Mouse (Mus musculus) embryonic facial prominence, embryonic 10.5 days (tissue): ENCODE results near the gene Antxr1. TPM values are rescaled to one million over a fixed set of nuclear protein-coding genes. Genes with fewer than 3 reads are reported as not detected.
"Not testable (repeated sequence)": the region's sequence is repeated elsewhere in the genome, so short reads cannot be mapped to it uniquely, and the experiment has no call there.

Experiments used
- DNase-seq: peaks from one replicate; pipeline ENCODE4 v3.0.0-alpha.2; 2017; ENCODE audit warnings: low spot score
- H3K27ac ChIP-seq: fragments of 300-500 bp; sonication (generic); replicated peaks from 2 replicates; pipeline ENCODE4 v1.5.1; 2016; ENCODE audit warnings: mild to moderate bottlenecking
- H3K27me3 ChIP-seq: fragments of 300-500 bp; sonication (generic); replicated peaks from 2 replicates; pipeline ENCODE4 v1.6.1; 2016; ENCODE audit warnings: low read depth, mild to moderate bottlenecking; ENCODE audit not compliant: poor library complexity, severe bottlenecking
- H3K36me3 ChIP-seq: fragments of 300-500 bp; sonication (generic); replicated peaks from 2 replicates; pipeline ENCODE4 v1.6.1; 2016; ENCODE audit warnings: mild to moderate bottlenecking, moderate library complexity
- H3K4me1 ChIP-seq: fragments of 300-500 bp; sonication (generic); 2 replicates; pipeline ENCODE4 v1.6.1; 2016
- H3K4me3 ChIP-seq: fragments of 300-500 bp; sonication (generic); 2 replicates; pipeline ENCODE4 v1.5.1; 2016; ENCODE audit warnings: mild to moderate bottlenecking, moderate library complexity
- H3K9me3 ChIP-seq: fragments of 300-500 bp; sonication (generic); 2 replicates; pipeline ENCODE4 v1.6.1; 2016; ENCODE audit warnings: mild to moderate bottlenecking
- WGBS: fragments of 180-500 bp; shearing (Covaris S2); methylation state at CpG from one replicate; pipeline ENCODE4 v1.1.7; 2016; 5-methylcytosine and 5-hydroxymethylcytosine counted together
- polyA plus RNA-seq: library from polyadenylated mRNA; unstranded; fragments of >200 nt; fragmentation: Nextera tagmentation; extraction: Ambion mirVana; gene quantifications from 2 replicates; pipeline ENCODE4 v1.2.1, GENCODE M21; 2016

Antxr1 gene
- polyA plus RNA-seq, 1 experiment from 2014 or later, result 6.2 TPM

DNA sequence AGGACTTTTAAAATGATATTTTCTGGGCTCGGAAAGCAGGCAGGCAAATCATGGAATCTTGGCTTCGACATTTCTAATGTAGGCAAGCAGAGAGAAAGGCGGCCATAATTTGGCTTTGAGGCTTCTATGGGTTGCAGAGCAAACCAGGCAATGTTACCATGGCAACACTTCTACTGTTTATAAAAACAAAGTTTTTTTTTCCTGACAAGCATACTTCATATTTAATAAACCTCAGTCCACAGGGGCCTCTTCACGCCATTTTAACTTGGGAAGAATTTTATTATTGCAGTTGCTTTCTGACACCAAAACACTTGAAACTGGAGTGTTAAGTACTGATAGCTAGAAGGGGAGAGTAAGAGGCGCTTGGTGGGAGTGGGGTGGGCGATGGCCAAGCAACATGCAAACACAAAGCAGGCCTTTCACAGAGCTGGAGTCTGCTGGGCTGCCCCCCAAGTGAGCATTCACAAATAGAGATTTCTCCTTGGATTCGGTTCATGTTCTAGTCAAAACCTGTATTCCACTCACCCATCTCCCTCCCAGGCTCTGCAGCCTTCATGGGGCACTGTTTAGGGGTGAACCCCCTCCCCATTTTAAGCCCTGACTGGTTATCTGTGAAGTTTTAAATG is 235.8 kb downstream of the Antxr1 start:
- no peaks in the 10 kb centered on the region for H3K36me3 ChIP-seq
- peaks cover 31% of the 10 kb centered on the region for H3K4me1 ChIP-seq
- H3K4me3 ChIP-seq, result no peak overlapping the region
- no peaks in the 10 kb centered on the region for H3K9me3 ChIP-seq
- H3K27me3 ChIP-seq, result no peaks in the 10 kb centered on the region
- H3K27ac ChIP-seq, result peak overlapping the region; percentile 55
- no peak for DNase-seq
- WGBS, result 70% methylated on average over 7 of the region's 7 CpGs

DNA sequence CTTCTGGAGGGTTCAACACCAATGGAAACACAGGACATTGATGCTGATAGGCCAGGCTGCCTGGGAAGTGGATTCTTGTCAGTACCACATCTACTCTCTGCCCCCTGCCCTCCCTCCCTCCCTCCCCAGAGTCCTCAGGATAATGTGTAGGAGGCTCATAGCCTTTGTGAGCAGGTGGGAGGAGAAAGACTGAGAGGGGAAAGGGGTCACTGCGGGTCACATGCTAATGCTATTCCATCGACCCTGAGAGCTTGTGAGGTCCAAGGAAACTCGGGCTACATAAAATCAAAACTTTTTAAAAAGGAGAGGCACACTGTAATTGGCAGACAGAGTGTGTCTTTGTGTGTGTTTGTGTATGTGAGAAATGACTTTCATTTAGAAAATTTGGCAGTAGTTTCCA is 236.4 kb downstream of the Antxr1 start:
- Histone ChIP-seq H3K9me3 (no peaks in the 10 kb centered on the region), H3K27me3 (no peaks in the 10 kb centered on the region), H3K36me3 (no peaks in the 10 kb centered on the region), H3K27ac (no peak overlapping the region), H3K4me1 (peaks cover 31% of the 10 kb centered on the region), H3K4me3 (no peak overlapping the region)
- WGBS, result 24% methylated on average over 3 of the region's 3 CpGs
- no peak for DNase-seq

DNA sequence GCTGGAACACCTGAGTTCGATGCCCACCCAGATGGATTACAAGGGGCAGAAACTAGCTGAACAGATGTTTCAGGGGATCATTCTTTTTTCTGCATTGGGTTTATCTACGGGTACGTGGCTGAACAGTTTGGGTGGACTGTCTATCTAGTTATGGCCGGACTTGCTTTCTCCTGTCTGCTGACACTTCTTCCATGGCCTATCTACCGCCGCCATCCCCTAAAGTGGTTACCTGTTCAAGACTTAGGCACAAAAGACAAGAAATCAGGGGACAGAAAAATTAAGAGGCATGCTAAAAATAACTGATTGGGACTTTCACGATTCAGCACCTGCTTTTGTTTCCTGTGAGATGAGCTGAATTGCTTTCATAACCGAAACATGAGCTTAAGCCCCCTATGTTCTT is 242.0 kb downstream of the Antxr1 start:
- not testable (repeated sequence) for H3K4me1 ChIP-seq, H3K9me3 ChIP-seq, H3K27me3 ChIP-seq, DNase-seq, H3K4me3 ChIP-seq, H3K27ac ChIP-seq
- H3K36me3 ChIP-seq, result peaks cover 28% of the 10 kb centered on the region
- 91% methylated on average over 8 of the region's 8 CpGs for WGBS

DNA sequence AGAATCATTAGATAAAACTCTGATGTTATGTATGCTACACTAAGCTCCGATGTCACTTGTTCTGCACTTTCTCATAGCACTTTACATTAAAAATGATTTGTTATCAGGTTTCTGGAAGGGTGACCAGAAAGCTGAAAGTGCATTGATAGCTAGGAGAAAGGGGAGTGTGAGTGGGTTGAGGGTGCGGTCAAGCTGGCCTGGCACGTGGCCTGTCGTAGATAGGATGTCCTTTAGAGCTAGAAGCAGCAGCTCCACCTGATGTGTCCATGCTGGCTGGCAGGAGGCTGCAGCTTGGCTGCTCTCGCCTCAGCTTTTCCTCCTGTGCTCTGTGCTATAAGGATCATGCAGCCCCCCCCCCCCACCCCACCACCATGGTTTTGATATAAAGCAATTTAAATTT is 243.1 kb downstream of the Antxr1 start:
- H3K27ac ChIP-seq, result no peak overlapping the region
- H3K4me1 ChIP-seq, result no peaks in the 10 kb centered on the region
- H3K27me3 ChIP-seq, result no peaks in the 10 kb centered on the region
- no peak for DNase-seq
- WGBS, result 94% methylated on average over 5 of the region's 5 CpGs
- no peaks in the 10 kb centered on the region for H3K9me3 ChIP-seq
- peaks cover 40% of the 10 kb centered on the region for H3K36me3 ChIP-seq
- H3K4me3 ChIP-seq, result no peak overlapping the region

DNA sequence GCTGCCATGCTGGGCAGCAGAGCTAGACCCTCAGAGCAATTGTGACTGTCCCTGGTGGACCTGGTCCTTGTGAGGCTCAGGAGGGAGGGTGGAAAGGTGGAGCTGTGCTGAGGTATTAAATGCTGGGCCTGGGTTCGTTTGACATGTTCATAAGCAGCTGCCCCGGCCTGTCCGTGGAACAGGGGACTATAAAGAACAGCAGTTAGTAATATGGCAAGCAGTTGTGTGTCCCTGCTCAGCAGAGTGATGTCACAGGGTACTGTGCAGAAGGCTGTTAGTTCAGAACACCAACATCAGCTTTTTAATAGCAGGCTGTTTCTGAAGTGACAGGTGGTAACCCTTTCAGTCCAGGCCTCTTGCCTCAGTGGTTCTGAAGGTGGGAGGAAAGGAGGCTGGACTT is 244.7 kb downstream of the Antxr1 start:
- Histone ChIP-seq H3K36me3 (peaks cover 56% of the 10 kb centered on the region), H3K27me3 (no peaks in the 10 kb centered on the region), H3K4me3 (no peak overlapping the region), H3K9me3 (no peaks in the 10 kb centered on the region), H3K27ac (no peak overlapping the region), H3K4me1 (no peaks in the 10 kb centered on the region)
- WGBS, result 95% methylated on average over 3 of the region's 3 CpGs
- no peak for DNase-seq

DNA sequence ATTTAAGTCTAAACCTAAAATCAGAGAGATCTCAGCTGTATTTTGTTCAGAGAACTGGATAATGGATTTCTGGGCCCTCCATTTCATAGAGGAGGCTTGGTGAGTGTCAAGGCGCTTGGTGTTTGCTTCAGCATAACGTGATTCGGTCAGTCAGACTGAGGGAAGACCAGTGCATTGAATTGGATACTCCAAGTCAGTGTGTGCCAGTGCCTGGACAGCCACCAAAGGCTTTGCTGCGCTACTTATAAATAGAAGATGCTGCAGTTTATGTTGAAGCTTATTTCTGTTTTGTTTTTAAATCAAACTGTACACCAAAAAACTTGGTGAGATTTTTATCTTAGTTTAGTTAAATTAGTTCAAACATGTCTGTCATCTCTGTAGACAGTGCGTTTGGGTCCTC is 247.3 kb downstream of the Antxr1 start:
- 93% methylated on average over 5 of the region's 5 CpGs for WGBS

DNA sequence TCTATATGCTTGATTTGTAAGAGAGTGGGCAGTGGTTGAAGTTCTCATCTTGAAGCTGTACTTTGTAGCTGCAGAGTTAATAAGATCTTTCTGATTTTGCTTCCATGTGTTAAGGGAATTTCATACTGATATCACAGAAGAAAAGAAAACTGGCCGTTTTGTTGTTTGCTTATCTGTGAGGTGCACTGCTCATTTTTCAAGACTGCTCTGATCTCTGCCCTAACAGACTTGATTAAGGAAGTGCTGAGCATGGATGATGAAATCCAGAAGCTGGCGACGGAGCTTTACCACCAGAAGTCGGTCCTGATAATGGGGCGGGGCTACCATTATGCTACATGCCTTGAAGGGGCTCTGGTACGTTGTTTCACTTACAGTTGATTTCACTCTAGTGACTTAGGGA is 250.6 kb downstream of the Antxr1 start:
- DNase-seq, result no peak
- H3K4me1 ChIP-seq, result peaks cover 1% of the 10 kb centered on the region; the same call in 1 of the 2 replicates
- peaks cover 100% of the 10 kb centered on the region for H3K36me3 ChIP-seq
- no peaks in the 10 kb centered on the region for H3K27me3 ChIP-seq
- no peak overlapping the region for H3K4me3 ChIP-seq
- H3K9me3 ChIP-seq, result no peaks in the 10 kb centered on the region
- H3K27ac ChIP-seq, result no peak overlapping the region
- 81% methylated on average over 6 of the region's 6 CpGs for WGBS

More for the DNA sequence above, 247.3 kb downstream of the Antxr1 start:
- H3K27me3 ChIP-seq, result no peaks in the 10 kb centered on the region
- no peak overlapping the region for H3K4me3 ChIP-seq
- H3K36me3 ChIP-seq, result peaks cover 81% of the 10 kb centered on the region
- no peaks in the 10 kb centered on the region for H3K9me3 ChIP-seq
- H3K27ac ChIP-seq, result no peak overlapping the region
- H3K4me1 ChIP-seq, result no peaks in the 10 kb centered on the region
- no peak for DNase-seq

Other genes with a start within 250 kb of the Antxr1 start
- gene D6Ertd527e, start 231.1 kb downstream of the Antxr1 start, polyA plus RNA-seq, result 0.12 TPM in 1 of 2 replicates, not detected in the other
- gene Gkn1, start 15.1 kb upstream of the Antxr1 start, polyA plus RNA-seq, result not detected in 2 replicates
- not detected in 2 replicates for gene Gkn2, start 37.5 kb upstream of the Antxr1 start, polyA plus RNA-seq
- gene Gkn3, start 53.1 kb upstream of the Antxr1 start, polyA plus RNA-seq, result not detected in 2 replicates
- not detected in 2 replicates for gene Bmp10, start 93.2 kb upstream of the Antxr1 start, polyA plus RNA-seq
- 3.2 and 3.4 TPM in 2 replicates for gene Arhgap25, start 197.4 kb upstream of the Antxr1 start, polyA plus RNA-seq